Mouse (Mus musculus) frontal cortex, postnatal 36 days (tissue): ENCODE measurements at regions not wholly inside any gene's neighbourhood (a gene's known extent, or its start where the extent isn't known, plus 50 kb on each side); places are given as distances from the start of the nearest gene placed in this dataset.

Experiments
- DNase-seq, 2 experiments: peaks; one replicate each; pipeline ENCODE4 v3.0.0; 2022; ENCODE audit warnings: low spot score in 2 of 2

DNA sequence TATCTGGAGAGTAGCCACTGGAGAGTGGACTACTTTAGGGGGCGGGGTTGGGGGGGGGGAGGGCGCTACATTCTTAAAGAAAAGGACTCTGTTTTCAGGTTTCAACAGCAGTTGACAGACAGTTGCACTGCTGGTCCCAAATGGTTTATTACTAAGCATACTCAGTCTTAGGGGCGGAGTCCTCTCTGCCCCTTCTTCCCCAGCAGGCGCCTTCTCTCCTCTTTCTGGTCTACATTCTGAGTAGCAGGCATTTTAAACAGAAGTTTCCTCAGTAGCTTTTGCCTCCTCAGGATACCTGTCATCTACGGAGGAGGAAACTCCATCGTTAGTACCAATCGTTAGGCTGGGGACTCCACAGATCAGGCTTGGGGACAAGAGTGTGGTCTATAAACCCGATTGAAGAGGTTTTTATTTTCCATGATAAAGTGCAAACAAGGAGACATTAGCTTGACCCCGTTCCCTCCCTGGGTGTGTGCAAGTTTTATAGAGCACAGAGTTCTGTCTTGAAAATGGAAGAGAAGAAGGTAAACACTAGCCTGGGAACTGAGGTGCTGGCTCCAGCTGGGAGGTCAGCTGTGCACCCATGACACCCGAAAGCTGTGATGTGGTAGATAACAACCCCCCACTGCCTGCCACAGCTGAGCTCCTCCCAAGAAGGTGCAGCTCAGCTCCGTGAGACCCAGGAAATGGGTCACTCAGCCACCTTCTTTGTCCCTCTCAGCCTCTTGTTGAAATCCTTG, 107.8 kb downstream of the Btg1 start:
- DNase-seq: no peak

DNA sequence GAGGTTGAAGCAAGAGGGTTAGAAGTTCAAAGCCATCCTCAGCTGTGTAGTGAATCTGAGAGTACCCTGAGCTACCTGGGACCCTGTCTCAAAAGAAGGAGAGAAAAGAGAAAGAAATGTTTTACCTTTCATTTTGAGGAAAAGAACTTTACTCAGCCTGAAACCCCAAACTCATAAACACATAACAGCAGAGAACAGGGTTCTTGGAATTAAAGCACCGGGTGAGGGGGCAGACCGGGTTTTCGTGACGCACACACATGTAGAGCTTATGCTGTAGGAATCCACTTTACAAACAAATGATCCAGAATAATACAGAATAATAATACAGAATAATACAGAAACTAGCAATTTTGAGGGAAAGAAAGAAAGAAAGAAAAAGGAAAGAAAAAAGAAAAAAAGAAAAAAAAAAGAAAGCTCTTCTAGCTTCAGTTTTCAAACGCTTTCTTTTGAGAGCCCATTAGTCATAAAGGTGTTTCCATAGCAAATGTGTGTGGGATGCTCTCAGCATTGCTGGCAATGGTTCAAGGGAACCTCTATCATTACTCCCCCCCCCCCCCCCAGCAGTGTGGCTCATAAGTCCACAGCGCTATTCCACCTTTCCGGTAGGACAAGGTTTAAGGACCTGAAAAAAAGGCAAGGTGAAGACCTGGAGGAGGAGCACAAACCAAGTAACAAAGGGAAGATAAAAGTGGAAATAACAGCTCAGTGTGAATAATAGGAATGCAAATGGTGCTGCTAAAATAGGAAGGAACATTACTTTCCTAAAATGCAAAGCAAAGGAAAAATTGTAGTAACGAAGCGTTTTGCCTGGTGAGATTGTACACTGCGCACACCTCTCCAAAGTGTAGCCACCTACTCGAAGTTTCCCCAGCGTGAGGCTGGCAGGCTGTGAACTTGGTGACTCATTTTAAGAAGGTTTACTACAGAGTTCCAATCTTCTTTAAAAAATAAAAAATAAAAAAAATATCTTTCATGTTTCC, 110.3 kb downstream of the Btg1 start:
- peak; percentile 36 to 38 for DNase-seq

DNA sequence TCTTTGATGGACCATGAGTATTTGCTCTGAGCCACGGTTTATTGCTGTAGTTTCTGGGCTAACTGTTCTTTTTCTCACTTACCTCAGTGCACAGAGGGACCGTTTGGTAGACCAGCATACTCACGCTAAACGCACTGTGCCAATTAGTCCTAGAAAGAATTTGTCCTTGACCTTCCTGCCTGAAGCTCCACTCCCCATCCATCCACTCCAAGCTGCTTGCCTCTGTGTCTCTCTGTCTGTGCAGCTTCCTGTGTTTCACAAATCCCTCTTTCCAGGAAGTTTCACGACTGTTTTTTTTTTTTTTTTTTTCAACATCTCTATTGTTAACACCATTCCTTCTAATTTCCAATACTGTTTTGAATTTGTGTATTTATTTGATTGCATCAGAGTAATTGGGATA, 116.8 kb downstream of the Btg1 start:
- DNase-seq: no peak

DNA sequence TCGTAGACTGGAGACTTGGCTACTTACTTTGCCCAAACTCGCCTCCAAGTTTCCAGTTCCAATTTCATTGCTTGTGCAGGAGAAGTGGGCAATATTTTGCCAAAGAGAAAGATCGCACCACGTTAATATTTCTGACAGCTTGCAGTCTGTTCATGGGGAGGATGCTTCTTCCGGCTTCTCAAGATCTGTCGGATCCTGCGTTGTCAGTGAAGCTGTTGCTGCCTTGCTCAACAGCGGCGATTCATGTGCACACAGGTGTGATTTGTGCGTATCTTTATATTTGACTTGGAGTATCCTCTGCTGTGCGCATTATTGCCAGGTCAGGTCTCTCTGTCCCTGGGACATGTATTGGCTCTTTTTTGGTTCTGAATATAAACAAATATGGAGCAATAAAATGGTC, 118.3 kb downstream of the Btg1 start:
- no peak for DNase-seq

DNA sequence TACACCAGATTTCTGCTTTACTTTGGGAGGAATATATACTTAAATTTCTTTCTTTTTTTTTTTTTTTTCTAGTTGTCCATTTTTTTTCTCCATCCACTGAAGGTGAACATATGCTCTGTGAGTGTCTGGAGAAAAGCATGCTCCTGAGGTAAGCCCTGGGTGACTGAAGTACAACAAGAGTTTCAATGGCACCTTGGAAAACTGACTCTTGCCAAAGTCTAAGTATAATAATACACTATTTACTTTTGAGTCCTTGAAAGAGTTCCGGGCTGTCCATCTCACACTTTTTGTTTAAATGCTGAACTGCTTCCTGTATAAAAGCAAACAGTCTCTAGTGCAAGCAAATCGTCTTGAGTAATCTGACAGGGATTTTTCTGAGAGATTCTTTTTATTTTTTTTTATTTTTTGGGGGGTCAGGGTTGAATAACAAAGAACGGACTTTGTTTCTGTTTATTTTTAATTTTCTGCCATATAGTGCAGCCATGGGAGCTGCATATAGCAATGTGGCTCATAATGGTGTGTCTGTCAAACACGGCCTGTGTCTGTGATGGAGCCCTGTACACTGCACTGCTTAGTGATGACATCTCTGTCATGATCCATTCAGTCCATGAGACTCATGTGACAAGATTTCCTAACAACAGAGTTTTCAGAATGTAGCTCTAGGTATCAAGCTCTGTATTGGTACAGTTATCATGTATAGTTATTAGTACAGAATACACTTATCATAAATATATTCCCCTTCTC, 119.3 kb downstream of the Btg1 start:
- no peak for DNase-seq

DNA sequence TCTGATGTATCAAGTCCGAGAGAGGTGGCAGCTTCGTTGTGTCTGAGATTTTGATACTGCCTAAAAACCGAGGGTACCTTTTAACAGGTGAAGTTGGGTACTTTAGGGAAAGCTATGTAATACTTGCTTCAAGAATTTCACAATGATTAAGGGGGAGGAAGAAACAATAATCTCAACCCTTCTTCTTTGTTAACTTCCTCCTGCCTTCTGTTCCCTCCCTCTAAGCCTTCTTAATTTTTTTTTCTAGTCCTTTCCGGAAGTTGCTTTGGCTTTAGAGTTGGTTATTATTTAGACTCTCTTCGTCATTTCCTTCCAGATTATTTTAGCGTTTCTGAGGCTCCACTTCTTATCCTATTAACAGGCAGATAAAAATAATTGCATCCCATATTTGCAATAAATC, 121.2 kb downstream of the Btg1 start:
- DNase-seq: no peak

DNA sequence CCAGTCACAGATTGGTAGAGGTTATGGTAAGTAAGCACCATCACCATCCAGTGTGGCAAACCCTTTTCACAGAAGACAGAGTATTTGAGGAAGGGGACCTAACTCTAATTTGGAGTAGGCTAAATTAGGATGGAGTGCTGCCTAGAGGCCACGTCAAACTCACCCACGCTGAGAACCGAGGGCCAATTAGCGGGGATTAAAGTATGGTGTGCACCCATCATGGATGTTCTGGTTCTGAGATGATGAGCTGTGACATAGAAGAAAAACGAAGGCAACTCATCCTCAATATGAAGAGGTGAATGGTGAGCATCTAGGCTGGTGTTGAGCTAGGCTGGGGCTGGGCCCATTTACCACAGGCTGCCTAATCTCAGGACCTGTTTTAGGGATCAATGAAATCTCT, 121.8 kb downstream of the Btg1 start:
- DNase-seq: no peak

DNA sequence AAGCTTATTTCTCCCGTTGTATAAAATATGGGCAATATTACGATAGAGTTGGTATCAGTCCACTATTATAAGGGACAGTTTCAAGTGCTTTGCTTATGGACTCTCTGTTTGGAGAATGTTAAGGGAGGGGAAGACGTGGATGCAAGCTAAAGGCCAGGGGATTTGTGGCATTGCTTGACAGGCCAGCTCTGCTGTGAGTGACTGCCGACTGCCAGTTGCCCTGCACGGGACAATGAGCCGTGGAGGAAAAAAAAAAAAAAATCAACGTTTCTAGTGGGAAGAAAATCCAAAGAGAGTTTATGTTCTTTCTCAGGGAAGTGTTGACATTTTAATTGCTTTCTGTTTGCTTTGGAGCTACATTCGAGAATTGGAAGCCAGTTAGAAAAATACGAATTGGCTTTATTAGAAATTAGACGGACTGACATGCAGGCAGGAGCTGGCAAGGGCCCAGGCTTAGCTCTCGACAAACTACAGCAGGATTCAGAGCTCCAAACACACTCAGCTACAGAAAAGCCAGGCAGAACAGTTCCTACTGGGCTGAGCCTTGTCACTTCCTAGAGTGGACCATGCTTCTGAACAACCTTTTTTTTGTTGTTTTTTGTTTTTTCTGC, 127.5 kb downstream of the Btg1 start:
- DNase-seq: no peak

DNA sequence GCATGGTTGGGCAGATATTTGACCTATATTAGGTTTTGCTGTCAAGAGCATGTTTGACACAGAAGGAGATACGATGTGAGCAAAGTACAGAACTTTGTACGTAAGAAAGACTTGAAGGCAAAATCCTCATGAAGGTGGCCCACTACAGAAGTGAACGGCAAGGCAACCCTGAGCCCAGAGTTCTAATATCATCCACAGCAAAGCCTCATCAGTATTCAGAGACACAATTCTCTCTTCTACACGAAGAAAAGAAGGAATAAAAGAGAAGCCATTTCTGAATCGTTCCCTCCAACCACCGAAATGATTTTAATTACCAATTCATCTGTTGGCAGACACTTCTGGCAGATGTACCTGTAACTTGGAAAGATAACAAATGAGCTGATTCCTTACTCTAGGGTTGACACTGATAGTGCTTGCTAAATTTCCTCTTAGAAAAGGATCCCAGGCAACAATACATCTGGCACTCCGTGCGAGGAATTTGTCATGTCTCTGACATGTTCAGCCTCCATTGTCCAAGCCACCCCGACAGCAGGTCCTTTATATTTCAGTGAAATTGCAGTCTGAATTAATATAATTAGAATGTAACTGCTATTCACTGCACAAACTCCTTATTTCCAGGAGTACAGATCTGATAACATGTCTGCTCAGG, 130.3 kb downstream of the Btg1 start:
- no peak for DNase-seq

DNA sequence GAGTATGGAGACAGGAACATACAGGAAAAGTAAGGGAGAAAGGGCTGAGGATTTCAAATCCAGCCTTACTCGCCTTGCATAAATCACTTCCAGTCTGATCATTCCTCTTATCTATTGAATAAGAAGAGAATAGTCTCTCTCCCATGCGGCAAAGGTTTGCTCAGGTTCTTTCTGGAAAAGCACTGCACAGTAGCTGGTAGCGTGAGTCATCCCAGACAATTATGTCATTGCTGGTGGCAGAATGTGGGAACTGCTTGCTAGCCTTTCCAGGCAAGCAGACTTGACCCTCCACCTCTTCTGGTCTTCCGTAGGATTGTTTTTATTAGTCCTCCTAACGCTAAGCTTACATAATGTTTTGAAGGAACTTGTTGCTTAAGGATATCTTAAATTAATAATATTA, 134.1 kb downstream of the Btg1 start:
- no peak for DNase-seq

DNA sequence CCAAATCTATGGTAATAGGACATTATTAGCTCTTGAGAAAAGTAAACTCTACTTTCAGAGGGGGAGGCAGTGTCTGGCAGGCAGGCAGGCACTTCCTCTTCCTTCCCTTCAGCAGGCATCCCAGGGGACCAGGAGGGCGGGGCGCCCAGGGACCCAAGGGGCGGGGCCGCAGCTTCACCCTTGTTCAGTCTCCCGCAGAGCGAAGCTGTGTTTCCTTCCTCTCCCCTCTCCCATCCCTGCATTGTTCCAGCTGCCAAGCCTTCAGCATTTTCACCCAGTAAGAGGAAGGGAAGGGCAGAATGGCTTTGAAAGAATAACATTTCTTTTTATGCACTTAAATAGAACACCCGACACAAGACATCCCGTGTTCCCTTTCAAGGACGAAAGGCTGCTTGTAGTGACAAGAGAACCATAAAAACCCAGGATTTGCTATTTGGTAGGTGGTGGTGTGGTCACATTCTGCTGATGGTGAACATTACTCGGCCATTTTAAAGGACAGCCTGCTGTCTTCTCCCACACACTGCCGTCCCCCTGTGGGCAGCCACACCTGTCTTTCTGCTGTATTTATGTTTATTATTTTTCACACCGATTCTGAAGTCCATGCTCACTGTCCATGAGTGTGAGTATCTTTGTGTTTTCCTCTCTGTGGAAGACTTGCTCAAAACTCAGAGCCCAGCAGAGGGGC, 134.9 kb downstream of the Btg1 start:
- peak; percentile 36 to 37 for DNase-seq

DNA sequence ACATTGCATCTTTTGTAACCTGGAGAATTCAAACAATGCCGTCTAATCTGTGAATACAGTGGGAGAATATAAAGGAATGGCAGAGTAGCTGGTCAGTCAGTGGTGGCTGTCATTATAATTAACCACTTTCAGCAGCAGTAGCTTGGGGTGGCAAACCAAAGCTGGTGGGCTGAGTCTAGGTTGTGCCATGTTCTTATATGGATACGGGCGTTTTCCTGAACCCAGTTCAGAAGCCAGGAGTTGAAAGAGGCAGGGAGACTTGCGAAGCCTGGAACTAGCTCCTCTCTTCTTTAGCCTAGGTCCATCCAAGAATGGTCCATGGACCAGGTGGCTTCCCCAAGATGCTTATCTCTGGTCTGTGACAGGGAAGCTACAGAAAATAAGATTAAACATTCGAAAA, 135.7 kb downstream of the Btg1 start:
- DNase-seq: no peak

DNA sequence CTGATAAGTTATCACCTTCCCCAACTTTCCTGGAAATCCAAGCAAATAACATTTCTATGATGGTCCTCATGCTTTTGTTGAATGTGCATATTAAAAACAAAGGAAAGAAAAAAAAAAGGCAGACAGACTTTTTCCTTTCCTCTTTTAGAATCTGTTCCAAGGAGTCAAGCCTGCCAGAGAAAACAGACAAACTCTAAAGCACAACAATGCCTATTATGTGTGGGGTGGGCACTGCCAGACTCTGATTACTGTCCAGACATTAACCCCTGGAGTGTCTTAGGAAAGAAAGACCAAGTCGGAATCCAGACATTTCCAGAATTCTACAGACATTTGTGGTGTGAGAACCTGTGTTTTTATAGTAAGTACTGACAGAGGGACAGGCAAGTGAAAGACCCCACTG, 136.7 kb downstream of the Btg1 start:
- no peak for DNase-seq

DNA sequence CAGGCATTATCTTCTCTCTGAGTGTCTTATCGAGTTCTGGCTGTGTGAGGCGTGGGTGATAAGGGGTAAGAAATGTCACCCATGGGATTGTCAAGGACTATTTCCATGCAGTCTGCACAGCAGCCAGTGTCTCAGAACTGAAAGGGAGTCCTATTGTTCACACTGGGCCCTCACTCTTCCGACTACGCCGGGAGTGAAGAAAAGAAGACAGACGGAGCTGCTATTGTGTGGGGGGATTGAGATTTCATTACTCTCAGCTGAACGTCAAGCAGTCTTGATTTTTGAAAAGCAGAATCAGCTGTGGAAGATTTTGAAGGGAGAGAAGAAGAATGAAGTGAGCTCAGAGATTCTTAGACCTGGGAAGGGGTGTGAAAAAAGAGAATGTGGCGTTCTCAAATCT, 138.9 kb downstream of the Btg1 start:
- DNase-seq: no peak

DNA sequence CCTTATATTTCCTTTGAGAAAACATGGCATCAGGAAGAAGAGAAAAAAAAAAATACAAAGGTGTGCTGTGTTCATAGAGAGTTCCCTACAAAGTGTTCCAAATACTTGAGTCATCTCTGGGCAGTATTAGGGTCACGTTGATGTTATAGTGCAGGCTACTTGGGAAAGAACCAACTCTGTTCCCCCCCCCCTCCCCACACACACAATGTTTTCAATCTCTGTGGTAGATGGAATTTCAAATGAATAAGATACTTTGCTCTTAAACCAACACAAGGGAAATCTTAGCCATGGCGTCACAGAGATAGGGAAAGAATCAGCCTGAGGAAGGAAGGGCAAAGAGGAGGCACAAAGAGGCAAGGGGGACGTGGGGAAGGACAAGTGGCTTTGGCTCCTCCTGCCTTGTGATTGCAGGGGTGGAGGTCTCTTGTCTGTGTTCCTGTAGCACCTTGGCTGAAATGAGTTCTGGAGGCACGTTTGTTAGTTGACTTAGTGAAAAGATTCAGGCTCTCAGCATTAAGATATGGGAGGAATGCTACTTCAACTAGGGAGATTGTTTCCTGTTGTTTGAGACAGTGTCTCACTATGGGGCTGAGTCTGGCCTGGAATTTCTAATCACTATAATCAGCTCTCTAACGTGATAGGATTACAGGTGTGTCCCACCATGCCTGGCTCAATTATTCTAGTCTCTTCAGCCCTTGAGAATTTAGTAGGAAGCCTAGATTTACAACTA, 139.7 kb downstream of the Btg1 start:
- no peak for DNase-seq

DNA sequence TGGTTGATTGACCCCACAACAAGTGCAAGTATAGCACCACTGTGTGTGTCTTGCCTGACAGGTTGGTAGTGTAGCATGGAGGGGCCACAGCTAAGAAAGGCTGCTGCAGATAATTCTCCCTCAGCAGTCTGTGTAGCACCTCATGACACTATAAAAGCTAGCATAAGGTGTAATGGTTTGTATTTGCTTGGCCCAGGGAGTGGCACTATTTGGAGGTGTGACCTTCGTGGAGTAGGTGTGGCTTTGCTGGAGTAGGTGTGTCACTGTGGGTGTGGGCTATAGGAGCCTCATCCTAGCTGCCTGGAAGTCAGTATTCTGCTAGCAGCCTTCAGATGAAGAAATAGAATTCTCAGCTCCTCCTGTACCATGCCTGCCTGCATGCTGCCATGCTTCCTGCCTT, 140.5 kb downstream of the Btg1 start:
- no peak for DNase-seq

DNA sequence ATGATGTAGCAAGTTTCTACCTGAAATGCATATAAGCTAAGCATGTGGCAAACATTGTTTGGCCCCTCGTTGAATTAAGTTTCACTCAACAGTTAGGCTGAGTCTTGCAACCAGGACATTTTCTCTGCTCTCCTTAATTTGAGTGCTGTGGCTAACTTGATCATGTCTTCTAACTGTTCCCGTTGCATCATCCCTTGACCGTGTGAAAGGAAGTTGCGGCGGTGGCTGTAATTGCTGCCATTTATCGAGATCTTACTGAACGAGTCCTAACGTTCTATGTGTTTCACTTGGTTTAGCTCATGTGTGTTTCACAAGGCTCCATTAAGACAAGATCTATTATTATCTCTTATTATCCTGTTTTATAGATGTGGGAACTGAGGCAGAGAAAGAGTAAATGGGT, 144.8 kb downstream of the Btg1 start:
- DNase-seq: no peak

DNA sequence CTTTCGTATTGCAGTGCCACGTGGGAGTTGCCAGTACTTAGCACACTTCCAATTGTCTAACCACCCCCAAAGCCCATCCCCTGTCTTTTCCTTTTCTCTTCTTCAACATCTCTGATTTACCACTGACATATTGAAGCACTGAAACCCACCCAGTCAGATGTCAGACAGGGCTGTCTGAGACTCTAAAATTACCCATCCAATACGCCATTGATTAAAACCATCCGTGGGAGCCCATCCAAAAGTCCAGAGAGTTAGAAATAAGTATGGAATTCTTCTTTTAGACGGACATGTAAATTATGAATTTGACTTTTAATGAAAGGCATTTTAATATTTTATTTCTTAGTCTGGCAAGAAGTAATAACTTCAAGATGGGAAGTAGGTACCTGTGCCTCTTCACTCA, 148.8 kb downstream of the Btg1 start:
- DNase-seq: no peak

DNA sequence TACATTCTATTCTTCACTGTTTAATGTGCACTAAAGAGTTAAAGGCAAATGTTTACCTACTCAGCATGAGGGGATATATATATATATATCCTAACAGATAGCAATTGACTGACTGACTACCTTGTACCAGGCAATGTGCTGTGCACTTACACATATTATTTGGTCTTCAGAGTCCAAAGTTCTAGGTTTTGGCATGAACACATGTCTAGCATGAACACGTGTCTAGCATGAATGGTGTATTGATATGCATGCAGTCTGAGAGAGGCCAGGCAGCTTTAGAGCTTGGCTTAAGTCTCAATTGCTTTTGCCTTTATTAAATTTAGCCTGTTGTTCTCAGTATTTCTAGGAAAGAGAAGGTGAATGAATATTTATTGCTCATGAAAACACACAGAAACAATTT, 161.4 kb downstream of the Btg1 start:
- no peak for DNase-seq

DNA sequence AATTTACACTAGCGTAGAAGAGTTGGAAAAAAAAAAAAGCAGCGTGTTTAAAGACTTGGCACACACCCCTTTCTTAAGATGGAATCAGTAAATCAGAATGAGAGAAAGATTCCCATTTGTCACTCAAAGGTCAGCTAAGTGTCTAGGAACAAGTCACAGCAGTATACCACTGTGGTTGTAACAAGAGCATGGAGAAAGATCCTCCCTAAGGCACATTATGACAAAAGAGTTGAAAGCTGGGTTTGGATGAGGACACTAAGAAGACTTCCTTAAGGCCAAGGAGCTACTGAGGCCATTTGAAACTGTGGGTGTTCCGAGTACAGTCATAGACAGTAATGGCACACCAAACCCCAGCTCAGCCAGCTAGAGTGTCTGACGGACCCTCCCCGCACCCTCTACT, 167.2 kb downstream of the Btg1 start:
- no peak for DNase-seq
